Mouse (Mus musculus) gastrocnemius, postnatal 25 days (tissue): ENCODE data around the gene Emc4. TPM values are rescaled to one million over a fixed set of nuclear protein-coding genes. Genes with fewer than 3 reads are reported as not detected.

Source experiments
- DNase-seq: peaks from one replicate; pipeline ENCODE4 v3.0.0; 2022
- total RNA-seq, 2 experiments: library from RNA; stranded (reverse); gene quantifications; 1 replicate in 1 of 2; 2 replicates in 1 of 2; pipeline ENCODE4 v1.2.3; 2021

Gene Emc4
- total RNA-seq, 2 experiments from 2014 or later, result 58.3 to 68.9 TPM

- no peak for DNase-seq
Measured at GRCm38 (mm10) chr2:112339736-112340135, 28.1 kb downstream of the Emc4 start.

GRCm38 (mm10) chr2:112337211-112337610, 30.6 kb downstream of the Emc4 start:
- DNase-seq, result no peak

GRCm38 (mm10) chr2:112332051-112332898, 35.6 kb downstream of the Emc4 start:
- no peak for DNase-seq

- no peak for DNase-seq
Measured at GRCm38 (mm10) chr2:112328069-112328777, 39.6 kb downstream of the Emc4 start.

GRCm38 (mm10) chr2:112318905-112319304, 48.9 kb downstream of the Emc4 start:
- peak; percentile 13 for DNase-seq

GRCm38 (mm10) chr2:112318227-112318626, 49.6 kb downstream of the Emc4 start:
- DNase-seq, result no peak

- no peak for DNase-seq
Measured at GRCm38 (mm10) chr2:112315638-112316037, 52.2 kb downstream of the Emc4 start.

Other genes with a start within 250 kb of the Emc4 start
- gene Olfr1316, start 233.1 kb downstream of the Emc4 start, total RNA-seq, result not detected
- not detected for gene Olfr1317, start 227.7 kb downstream of the Emc4 start, total RNA-seq
- gene Olfr1318, start 213.8 kb downstream of the Emc4 start, total RNA-seq, result not detected
- 1 to 10 TPM; 2.1 to 2.3 TPM for gene Lpcat4, start 128.6 kb downstream of the Emc4 start, total RNA-seq
- not detected for gene Nutm1, start 108.7 kb downstream of the Emc4 start, total RNA-seq
- gene Nop10, start 106.1 kb downstream of the Emc4 start, total RNA-seq, result 10 to 100 TPM; 49.2 to 55.4 TPM
- gene Slc12a6, start 102.2 kb downstream of the Emc4 start, total RNA-seq, result 10 to 100 TPM; 22.7 to 23.0 TPM
- gene Gm21985, start 101.7 kb downstream of the Emc4 start, total RNA-seq, result 1 to 10 TPM in 1 of 2 experiments, under 1 TPM in 1; 0.56 to 1.2 TPM
- 1 to 10 TPM; 2.8 to 3.1 TPM for gene Katnbl1, start 11.2 kb upstream of the Emc4 start, total RNA-seq
- gene Emc7, start 87.0 kb upstream of the Emc4 start, total RNA-seq, result 10 to 100 TPM; 12.6 to 14.1 TPM
- not detected for gene Chrm5, start 112.7 kb upstream of the Emc4 start, total RNA-seq
- gene Aven, start 124.9 kb upstream of the Emc4 start, total RNA-seq, result 10 to 100 TPM; 14.6 to 19.2 TPM